34 mouse cellular contexts compared by ENCODE assay signal in the genomic region with DNA sequence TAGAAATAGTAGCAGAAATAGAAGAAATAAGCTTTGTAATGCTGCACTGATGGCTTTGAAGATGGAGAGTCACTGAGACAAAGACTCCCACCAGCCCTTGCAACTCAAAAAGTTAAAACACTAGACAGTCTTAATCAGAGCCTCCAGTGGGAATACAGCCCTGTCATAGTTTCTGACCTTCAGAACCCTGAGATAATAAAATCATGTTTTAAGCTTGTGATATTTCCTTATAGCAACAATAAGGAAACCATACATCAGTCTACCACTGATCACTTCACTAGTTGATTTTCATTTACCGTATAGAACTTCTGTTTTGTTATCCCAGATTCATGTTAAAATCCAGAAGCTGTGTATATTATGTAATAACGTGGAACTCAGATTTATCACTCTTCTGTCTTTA.
"Had no signal": no experiment of that assay in that cellular context is flagged by ENCODE, and none has a peak within 500 bp of the region (broad histone marks: within the 10 kb centered on the region; RNA-seq: fewer than 3 reads in every experiment).

No protein-coding gene starts in this region.

- ATAC-seq: hindbrain, embryonic 16.5 days; hindbrain, postnatal 0 days; inflammation-experienced regulatory T-cells, adult 6 months had no signal

- DNase-seq: heart, adult 2 months; heart, postnatal 10 days; heart, postnatal 14 days; heart, postnatal 36 days; heart, postnatal 4 days; kidney, adult 11 months; kidney, adult 18-20 months; kidney, adult 2 months; kidney, adult 8-10 months; kidney, adult 9 months; kidney, postnatal 10 days; kidney, postnatal 14 days; kidney, postnatal 25 days; kidney, postnatal 36 days; kidney, postnatal 4 days; layer of hippocampus, adult 9-11 months; layer of hippocampus, postnatal 36 days had no signal

- H3K9me3 ChIP-seq: heart, embryonic 10.5 days; heart, embryonic 12.5 days; heart, embryonic 13.5 days; heart, embryonic 15.5 days; hindbrain, embryonic 10.5 days; hindbrain, embryonic 12.5 days; hindbrain, embryonic 13.5 days; hindbrain, embryonic 15.5 days; kidney, embryonic 15.5 days had no signal

- H3K4me2 ChIP-seq: heart, embryonic 11.5 days; heart, embryonic 12.5 days; heart, embryonic 13.5 days; heart, embryonic 15.5 days; hindbrain, embryonic 12.5 days; hindbrain, embryonic 13.5 days; hindbrain, embryonic 14.5 days; hindbrain, embryonic 15.5 days; kidney, embryonic 15.5 days had no signal

- H3K36me3 ChIP-seq: heart, embryonic 10.5 days; heart, embryonic 12.5 days; heart, embryonic 13.5 days; heart, embryonic 15.5 days; hindbrain, embryonic 10.5 days; hindbrain, embryonic 12.5 days; hindbrain, embryonic 13.5 days; hindbrain, embryonic 15.5 days; kidney, embryonic 15.5 days had no signal

- H3K4me1 ChIP-seq: heart, embryonic 10.5 days; heart, embryonic 12.5 days; heart, embryonic 13.5 days; heart, embryonic 15.5 days; hindbrain, embryonic 10.5 days; hindbrain, embryonic 12.5 days; hindbrain, embryonic 13.5 days; hindbrain, embryonic 15.5 days; kidney, embryonic 15.5 days had no signal

- H3K27ac ChIP-seq: heart, adult 2 months; heart, embryonic 10.5 days; heart, embryonic 13.5 days; heart, embryonic 15.5 days; hindbrain, embryonic 10.5 days; hindbrain, embryonic 12.5 days; hindbrain, embryonic 13.5 days; hindbrain, embryonic 14.5 days; hindbrain, embryonic 15.5 days; hindbrain, postnatal 0 days; kidney, embryonic 15.5 days; kidney, postnatal 0 days; layer of hippocampus, adult 2 months; left cerebral cortex, adult 2 months had no signal

- H3K4me3 ChIP-seq: heart, adult 2 months; heart, embryonic 10.5 days; heart, embryonic 12.5 days; heart, embryonic 13.5 days; heart, embryonic 15.5 days; hindbrain, embryonic 10.5 days; hindbrain, embryonic 12.5 days; hindbrain, embryonic 13.5 days; hindbrain, embryonic 15.5 days; kidney, embryonic 15.5 days; layer of hippocampus, adult 2 months; left cerebral cortex, adult 2 months had no signal

- H3K9ac ChIP-seq: heart, embryonic 12.5 days; heart, embryonic 13.5 days; heart, embryonic 15.5 days; hindbrain, embryonic 12.5 days; hindbrain, embryonic 13.5 days; hindbrain, embryonic 14.5 days; hindbrain, embryonic 15.5 days; kidney, embryonic 15.5 days had no signal

- H3K27me3 ChIP-seq: heart, embryonic 12.5 days; heart, embryonic 13.5 days; heart, embryonic 15.5 days; hindbrain, embryonic 12.5 days; hindbrain, embryonic 13.5 days; hindbrain, embryonic 15.5 days; kidney, embryonic 15.5 days had no signal
